Mouse (Mus musculus): ENCODE data around the gene Kcnj14. TPM values are rescaled to one million over a fixed set of nuclear protein-coding genes. Genes with fewer than 3 reads are reported as not detected.

Kcnj14 gene
- polyA plus RNA-seq, 1 experiment = 0.08 TPM

DNA sequence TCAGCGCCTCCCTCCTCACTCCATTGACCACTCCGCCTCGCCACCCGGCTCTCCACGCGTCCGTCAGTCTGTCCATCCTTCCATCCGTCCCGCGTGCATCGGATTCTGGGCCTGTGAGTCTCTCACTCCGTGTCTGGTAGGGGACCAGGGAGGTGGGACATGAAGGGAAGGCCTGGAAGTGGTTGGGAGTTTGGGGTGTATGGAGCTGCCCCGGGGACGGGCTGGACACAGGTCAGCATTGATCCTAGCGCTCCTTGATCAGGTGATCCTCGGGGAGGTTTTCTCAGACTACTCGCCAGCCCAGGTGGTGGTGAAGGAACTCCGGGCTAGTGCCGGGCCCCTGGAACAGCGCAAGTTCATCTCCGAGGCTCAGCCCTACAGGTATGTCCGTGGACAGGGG lies 36.9 kb downstream of the Kcnj14 start:
- peaks cover 45% of the 10 kb centered on the region for H3K4me1 ChIP-seq
- TF ChIP-seq GATA1 (IDR thresholded peaks at IDR 0.05; ENCODE audit: borderline replicate concordance, low read length) = no peak
- H3K36me3 ChIP-seq (replicated peaks; ENCODE audit: low read length) = no peaks in the 10 kb centered on the region
- peaks cover 12% of the 10 kb centered on the region for H3K9me3 ChIP-seq
- H3K4me3 ChIP-seq (replicated peaks) = no peak overlapping the region
- peaks cover 96% of the 10 kb centered on the region for H3K27me3 ChIP-seq (replicated peaks)

DNA sequence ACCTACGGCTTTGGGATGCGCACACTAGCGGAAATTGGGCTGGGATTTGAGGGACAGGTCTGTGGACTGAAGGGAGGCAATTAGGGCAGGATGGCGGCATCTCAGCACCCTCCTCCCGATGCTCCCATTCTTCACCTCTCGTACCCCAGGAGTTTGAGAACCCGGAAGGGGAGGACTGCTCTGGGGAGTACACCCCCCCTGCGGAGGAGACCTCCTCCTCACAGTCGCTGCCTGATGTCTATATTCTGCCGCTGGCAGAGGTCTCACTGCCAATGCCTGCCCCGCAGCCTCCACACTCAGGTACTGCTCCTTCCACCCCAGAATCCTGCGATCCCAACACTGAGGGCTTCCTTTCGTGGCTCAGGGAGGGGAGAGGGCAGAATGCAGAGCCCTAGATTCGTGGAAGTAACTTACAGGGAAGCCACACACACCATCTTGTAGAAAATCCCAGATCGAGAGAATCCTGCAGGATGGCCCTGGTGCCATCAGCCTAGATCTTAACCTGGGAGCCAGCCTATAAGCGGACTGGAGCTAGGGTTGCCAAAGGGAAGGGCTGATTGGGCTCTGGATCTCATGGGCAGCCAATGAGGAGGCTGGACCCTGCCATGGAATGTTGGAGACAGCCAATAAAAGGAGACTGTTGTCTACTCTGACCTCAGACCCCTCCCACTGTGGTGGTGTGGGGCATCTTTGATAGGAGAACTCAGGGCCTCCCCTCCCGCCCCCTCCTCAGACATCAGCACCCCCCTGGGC lies 37.7 kb downstream of the Kcnj14 start:
- TF ChIP-seq GATA1 (IDR thresholded peaks at IDR 0.05; ENCODE audit: borderline replicate concordance, low read length) = no peak
- TF ChIP-seq FLI1 (IDR thresholded peaks at IDR 0.05; ENCODE audit: low read length) = no peak
- Histone ChIP-seq H3K27me3 (replicated peaks) (peaks cover 96% of the 10 kb centered on the region), H3K4me3 (replicated peaks) (no peak overlapping the region)

DNA sequence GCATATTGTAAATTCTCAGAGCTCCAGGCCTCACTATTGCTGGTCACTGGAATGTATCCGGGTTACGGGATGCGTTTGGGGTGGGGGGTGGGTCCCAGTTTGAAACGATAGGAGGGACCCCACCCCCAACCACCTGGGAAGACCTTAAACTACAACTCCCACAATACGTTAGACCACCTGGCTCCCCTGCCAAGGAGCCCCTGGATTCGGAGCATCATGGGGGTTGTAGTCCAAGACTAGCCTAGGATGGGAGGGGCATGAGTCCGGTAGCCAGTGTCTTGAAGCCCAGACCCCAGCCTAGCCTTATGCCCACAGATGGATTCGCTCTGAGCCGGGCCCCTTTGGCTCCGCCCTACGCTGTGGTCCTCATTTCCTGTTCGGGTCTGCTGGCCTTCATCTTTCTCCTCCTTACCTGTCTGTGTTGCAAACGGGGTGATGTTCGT lies 38.4 kb downstream of the Kcnj14 start:
- Histone ChIP-seq H3K27me3 (replicated peaks) (peaks cover 96% of the 10 kb centered on the region), H3K4me1 (peaks cover 45% of the 10 kb centered on the region), H3K9me3 (peaks cover 12% of the 10 kb centered on the region), H3K4me3 (replicated peaks) (no peak overlapping the region), H3K36me3 (replicated peaks; ENCODE audit: low read length) (no peaks in the 10 kb centered on the region)
- TF ChIP-seq GATA1 (IDR thresholded peaks at IDR 0.05; ENCODE audit: borderline replicate concordance, low read length) = no peak
- TF ChIP-seq FLI1 (IDR thresholded peaks at IDR 0.05; ENCODE audit: low read length) = no peak

More for the DNA sequence above, 37.7 kb downstream of the Kcnj14 start:
- Histone ChIP-seq H3K36me3 (replicated peaks; ENCODE audit: low read length) (no peaks in the 10 kb centered on the region), H3K4me1 (peaks cover 46% of the 10 kb centered on the region), H3K9me3 (peaks cover 12% of the 10 kb centered on the region)

DNA sequence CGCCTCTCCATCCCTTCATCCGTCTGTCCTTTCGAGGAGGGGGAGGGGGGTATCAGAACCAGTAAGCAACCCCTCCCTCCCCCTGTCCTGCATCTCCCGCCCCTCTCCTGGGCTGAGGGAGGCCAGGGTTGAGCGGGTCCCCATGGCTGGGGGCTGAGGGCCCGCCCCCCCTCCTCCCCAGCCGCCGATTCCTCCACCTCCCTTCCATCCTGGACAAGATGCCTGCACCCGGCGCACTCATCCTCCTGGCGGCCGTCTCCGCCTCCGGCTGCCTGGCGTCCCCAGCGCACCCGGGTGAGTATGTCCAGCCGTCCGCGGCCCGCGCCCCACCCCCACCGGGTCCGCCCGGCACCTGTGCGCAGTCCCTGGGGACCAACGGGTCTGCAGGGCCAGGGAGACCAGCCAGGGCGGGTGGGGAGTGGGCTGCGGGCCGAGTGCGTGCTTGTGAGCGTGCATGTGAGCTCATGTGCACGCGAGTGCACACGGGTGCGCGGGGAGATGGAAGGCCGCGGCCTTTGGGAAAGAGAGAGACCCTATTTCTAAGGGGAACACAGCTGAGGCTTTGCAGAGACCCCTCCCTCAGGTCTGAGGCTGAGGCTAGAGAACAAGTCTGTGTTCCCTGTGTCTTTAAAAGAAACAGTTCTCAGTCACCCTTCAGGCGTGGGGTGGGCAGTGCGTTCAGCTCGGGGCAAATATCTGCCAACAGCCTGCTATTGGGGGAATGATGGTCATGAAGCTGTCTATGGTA lies 39.0 kb downstream of the Kcnj14 start:
- Histone ChIP-seq H3K4me3 (replicated peaks) (no peak overlapping the region), H3K4me1 (peaks cover 50% of the 10 kb centered on the region), H3K9me3 (peaks cover 9% of the 10 kb centered on the region), H3K27me3 (replicated peaks) (peaks cover 96% of the 10 kb centered on the region), H3K36me3 (replicated peaks; ENCODE audit: low read length) (no peaks in the 10 kb centered on the region)
- TF ChIP-seq FLI1 (IDR thresholded peaks at IDR 0.05; ENCODE audit: low read length) = no peak
- no peak for TF ChIP-seq GATA1 (IDR thresholded peaks at IDR 0.05; ENCODE audit: borderline replicate concordance, low read length)

DNA sequence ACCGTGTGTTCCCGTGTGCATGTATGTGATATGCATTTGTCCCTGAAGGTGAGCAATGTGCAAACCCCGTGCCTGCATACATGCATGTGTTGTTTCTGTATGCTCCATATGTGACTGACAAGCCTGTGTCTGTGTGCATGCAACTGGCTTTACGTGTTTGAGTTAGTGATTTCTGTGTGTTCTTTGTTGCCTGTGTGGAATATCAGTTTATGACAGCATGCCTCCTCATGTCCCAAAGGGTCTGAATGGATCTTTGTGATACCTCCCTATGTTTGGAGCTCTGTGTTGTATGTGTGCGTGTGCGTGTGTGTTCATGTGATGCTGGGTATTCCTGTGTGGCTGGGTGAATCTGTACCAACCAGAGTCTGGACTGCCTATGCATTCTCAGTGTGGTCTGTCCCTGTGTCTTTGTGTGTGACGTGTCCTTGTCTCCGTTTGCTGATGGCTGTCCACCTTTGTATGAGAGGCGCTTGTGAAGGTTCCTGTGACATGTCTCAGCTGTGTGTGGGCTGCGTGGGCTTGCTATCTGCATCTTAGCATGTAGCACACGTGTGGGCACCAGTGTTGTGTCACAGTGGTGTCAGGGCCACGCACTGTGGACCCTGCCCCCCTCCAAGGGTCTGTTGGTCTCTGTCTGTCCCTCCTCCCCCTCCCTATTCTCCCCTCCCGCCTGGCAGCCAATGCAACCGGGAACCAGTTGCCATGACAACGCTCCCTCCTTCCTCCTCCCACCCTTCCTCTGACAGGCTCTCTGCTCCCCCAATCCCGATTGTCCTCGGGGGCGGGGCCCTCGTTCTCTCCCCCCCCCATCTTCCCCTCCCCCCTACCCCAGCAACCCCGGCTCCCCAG lies 39.8 kb downstream of the Kcnj14 start, which contains the start of gene Sult2b1:
Sult2b1 (minus strand) TSS at position 146 of the 849 bp plus-strand sequence.
- Histone ChIP-seq H3K9me3 (peaks cover 1% of the 10 kb centered on the region; the same call in 1 of the 2 replicates), H3K36me3 (replicated peaks; ENCODE audit: low read length) (no peaks in the 10 kb centered on the region), H3K27me3 (replicated peaks) (peaks cover 92% of the 10 kb centered on the region), H3K4me1 (peaks cover 50% of the 10 kb centered on the region), H3K4me3 (replicated peaks) (peak within 1 kb of the TSS; percentile 92)
- no peak for TF ChIP-seq GATA1 (IDR thresholded peaks at IDR 0.05; ENCODE audit: borderline replicate concordance, low read length)
- TF ChIP-seq FLI1 (IDR thresholded peaks at IDR 0.05; ENCODE audit: low read length) = no peak

- Histone ChIP-seq H3K36me3 (replicated peaks; ENCODE audit: low read length) (no peaks in the 10 kb centered on the region), H3K9me3 (no peaks in the 10 kb centered on the region), H3K4me3 (replicated peaks) (peak within 1 kb of the TSS; percentile 92), H3K27me3 (replicated peaks) (peaks cover 92% of the 10 kb centered on the region), H3K4me1 (peaks cover 61% of the 10 kb centered on the region)
- TF ChIP-seq GATA1 (IDR thresholded peaks at IDR 0.05; ENCODE audit: borderline replicate concordance, low read length) (no peak), FLI1 (IDR thresholded peaks at IDR 0.05; ENCODE audit: low read length) (no peak)
Observed at GRCm38 (mm10) chr7:45783511-45784091, 41.0 kb downstream of the Kcnj14 start, which contains the start of gene Lmtk3. Gene Lmtk3 (plus strand): TSS chr7:45783738.

DNA sequence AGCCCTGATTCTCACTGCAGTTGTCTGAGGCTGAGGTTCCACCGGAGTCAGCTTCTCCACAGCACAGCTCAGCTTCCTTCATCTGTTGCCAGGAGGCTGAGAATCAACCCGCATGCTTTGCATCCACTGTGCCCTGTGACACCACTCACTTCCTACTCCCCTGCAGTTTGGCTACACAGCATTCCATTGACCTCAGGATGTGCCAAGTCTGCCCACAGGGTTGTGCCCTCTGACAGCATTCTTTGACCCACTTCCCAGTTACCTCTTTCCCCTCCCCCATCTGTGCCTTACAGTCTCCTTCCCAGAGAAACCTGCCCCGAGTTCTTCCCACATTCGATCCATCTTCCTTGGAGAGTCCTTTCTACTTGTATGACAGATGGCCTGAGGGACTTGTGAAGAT lies 42.3 kb downstream of the Kcnj14 start:
- Histone ChIP-seq H3K36me3 (replicated peaks; ENCODE audit: low read length) (no peaks in the 10 kb centered on the region), H3K4me1 (peaks cover 61% of the 10 kb centered on the region), H3K9me3 (no peaks in the 10 kb centered on the region), H3K27me3 (replicated peaks) (peaks cover 86% of the 10 kb centered on the region), H3K4me3 (replicated peaks) (no peak overlapping the region)
- no peak for TF ChIP-seq FLI1 (IDR thresholded peaks at IDR 0.05; ENCODE audit: low read length)
- TF ChIP-seq GATA1 (IDR thresholded peaks at IDR 0.05; ENCODE audit: borderline replicate concordance, low read length) = no peak

- TF ChIP-seq GATA1 (IDR thresholded peaks at IDR 0.05; ENCODE audit: borderline replicate concordance, low read length) = no peak
- TF ChIP-seq FLI1 (IDR thresholded peaks at IDR 0.05; ENCODE audit: low read length) = no peak
- Histone ChIP-seq H3K4me3 (replicated peaks) (peak overlapping the region; percentile 68), H3K36me3 (replicated peaks; ENCODE audit: low read length) (no peaks in the 10 kb centered on the region), H3K4me1 (peaks cover 32% of the 10 kb centered on the region), H3K9me3 (peaks cover 12% of the 10 kb centered on the region), H3K27me3 (replicated peaks) (peaks cover 80% of the 10 kb centered on the region)
Observed at GRCm38 (mm10) chr7:45779081-45779641, 45.4 kb downstream of the Kcnj14 start.

GRCm38 (mm10) chr7:45775237-45775636 lies 49.3 kb downstream of the Kcnj14 start:
- Histone ChIP-seq H3K9me3 (peaks cover 12% of the 10 kb centered on the region), H3K27me3 (replicated peaks) (peaks cover 67% of the 10 kb centered on the region), H3K4me1 (peaks cover 32% of the 10 kb centered on the region), H3K36me3 (replicated peaks; ENCODE audit: low read length) (no peaks in the 10 kb centered on the region), H3K4me3 (replicated peaks) (no peak overlapping the region)
- no peak for TF ChIP-seq FLI1 (IDR thresholded peaks at IDR 0.05; ENCODE audit: low read length)
- TF ChIP-seq GATA1 (IDR thresholded peaks at IDR 0.05; ENCODE audit: borderline replicate concordance, low read length) = no peak
